Mouse (Mus musculus): ENCODE results near the gene Ackr2. TPM values are rescaled to one million over a fixed set of nuclear protein-coding genes. Genes with fewer than 3 reads are reported as not detected.

Gene Ackr2
- total RNA-seq, 2 experiments from 2014 or later = 2.4 to 2.5 TPM

DNA sequence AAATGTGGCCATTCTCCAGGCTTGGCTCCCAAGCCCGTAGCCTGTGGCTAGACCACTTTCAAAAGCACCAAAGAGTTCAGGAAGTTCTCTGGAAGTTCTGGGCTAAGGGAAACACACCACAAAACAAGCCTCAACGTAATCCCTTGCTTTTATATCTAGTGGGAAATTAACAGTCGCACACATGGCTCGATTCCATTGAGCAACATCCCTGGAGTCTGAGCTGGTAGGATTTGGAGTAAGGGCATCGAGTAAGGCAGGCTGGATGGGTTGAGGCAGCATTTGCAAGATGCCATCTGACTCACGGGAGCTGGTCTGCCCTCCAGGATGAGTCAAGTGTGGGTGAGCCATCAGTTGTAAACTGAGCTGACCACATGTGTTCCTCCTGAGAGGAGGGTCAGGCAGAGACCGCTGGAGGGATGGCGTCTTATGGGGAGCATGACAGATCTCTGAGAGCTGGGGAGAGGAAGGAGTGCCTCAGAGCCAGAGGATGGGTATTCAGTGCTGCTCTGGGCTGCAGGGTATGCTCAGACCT is 16.1 kb downstream of the Ackr2 start:
- no peak for DNase-seq (ENCODE audit: extremely low spot score in 1 of 2, low spot score in 1 of 2)

GRCm38 (mm10) chr9:121915056-121915455 is 16.9 kb downstream of the Ackr2 start:
- no peak for DNase-seq (ENCODE audit: extremely low spot score in 1 of 2, low spot score in 1 of 2)

DNA sequence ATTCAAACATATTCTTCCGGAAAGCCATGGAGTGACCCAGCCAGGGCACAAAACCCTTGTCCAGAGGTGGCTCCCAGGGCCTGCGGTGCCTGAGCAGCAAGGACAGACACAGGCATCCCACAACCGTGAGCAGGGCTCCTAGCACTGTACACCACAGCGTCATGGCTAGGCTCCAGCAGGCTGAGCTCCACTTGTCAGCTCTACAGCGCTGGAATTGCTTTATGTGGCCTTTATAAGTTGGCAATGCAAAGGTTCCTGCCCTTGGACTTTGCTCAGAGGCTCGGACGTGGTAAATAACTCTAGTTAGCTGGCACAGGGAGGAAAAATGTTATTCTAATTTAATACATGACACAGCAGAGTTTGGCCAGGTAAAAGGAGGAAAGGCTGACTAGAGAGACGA is 17.9 kb downstream of the Ackr2 start, which contains the start of gene Cyp8b1:
TSS of gene Cyp8b1 (minus strand) at position 204 of the 400 bp plus-strand sequence.
- no peak for DNase-seq (ENCODE audit: extremely low spot score in 1 of 2, low spot score in 1 of 2)

DNA sequence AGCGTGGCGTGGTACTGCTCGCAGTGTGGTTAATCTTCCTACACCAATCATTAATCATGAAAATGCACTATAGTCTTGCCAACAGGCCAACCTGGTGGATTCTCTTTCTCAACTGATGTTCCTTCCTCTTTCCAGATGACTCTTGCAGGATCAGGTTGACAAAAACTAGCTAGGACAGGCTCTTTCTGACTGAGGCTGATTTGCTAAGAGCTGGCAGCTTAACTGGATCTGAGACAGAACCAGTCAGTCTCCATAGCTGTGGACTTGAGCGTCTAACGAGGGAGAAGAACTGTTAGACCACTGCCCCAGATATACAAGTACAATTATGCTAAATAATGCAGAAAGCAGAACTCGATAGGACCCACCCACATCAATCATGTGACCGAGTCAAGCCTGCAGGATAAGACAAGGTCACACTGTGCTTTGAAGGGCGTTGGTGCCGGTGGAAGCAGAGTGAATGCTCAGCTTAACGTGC is 20.9 kb downstream of the Ackr2 start:
- DNase-seq (ENCODE audit: extremely low spot score in 1 of 2, low spot score in 1 of 2) = no peak

GRCm38 (mm10) chr9:121923443-121923842 is 25.3 kb downstream of the Ackr2 start:
- no peak for DNase-seq (ENCODE audit: extremely low spot score in 1 of 2, low spot score in 1 of 2)

DNA sequence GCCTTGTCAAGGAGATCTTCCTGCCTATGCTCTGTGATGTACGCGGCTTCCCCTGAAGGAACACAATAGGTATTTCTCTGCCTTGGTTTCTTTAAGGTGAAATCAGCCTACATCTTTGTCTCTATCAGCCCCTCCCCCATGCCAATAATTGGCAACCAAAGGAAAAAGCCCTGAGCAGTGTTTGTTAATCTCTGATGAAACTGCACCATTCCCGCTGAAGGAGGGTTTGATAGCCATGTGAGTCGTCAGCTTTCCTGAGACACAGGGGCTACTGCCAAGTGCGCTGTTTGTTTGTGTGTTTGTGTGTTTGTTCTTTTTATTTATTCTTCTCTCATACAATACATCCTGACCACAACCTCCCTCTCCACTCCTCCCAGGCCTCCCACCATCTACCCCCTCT is 25.8 kb downstream of the Ackr2 start:
- DNase-seq (ENCODE audit: extremely low spot score in 1 of 2, low spot score in 1 of 2) = no peak

GRCm38 (mm10) chr9:121924901-121925560 is 26.9 kb downstream of the Ackr2 start:
- DNase-seq (ENCODE audit: extremely low spot score in 1 of 2, low spot score in 1 of 2) = no peak

GRCm38 (mm10) chr9:121925959-121926358 is 27.8 kb downstream of the Ackr2 start:
- no peak for DNase-seq (ENCODE audit: extremely low spot score in 1 of 2, low spot score in 1 of 2)

- DNase-seq (ENCODE audit: extremely low spot score in 1 of 2, low spot score in 1 of 2) = no peak
Measured at GRCm38 (mm10) chr9:121926634-121927405, 28.7 kb downstream of the Ackr2 start.

DNA sequence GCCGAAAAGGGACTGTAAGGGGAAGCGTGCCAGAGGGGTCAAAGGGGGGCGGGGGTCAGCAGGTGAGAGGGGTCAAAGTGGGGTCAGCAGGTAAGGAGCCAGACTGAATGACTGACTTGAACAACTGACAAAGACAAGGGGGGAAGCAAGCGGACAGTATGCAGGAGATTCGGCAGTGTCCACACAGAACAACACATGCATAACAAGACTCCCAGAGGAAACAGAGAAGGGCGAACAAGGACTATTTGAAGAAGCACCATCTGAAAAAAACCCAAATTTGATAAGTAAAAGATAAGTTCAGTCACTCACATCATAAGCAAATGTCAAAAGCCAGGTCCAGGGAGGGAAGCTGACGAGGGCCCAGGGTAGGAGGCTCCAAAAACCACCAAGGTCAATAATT is 29.6 kb downstream of the Ackr2 start:
- no peak for DNase-seq (ENCODE audit: extremely low spot score in 1 of 2, low spot score in 1 of 2)

- DNase-seq (ENCODE audit: extremely low spot score in 1 of 2, low spot score in 1 of 2) = peak in 1 of 2 experiments; percentile 68
Measured at GRCm38 (mm10) chr9:121928498-121928897, 30.3 kb downstream of the Ackr2 start.

GRCm38 (mm10) chr9:121934856-121935255 is 36.7 kb downstream of the Ackr2 start:
- no peak for DNase-seq (ENCODE audit: extremely low spot score in 1 of 2, low spot score in 1 of 2)

DNA sequence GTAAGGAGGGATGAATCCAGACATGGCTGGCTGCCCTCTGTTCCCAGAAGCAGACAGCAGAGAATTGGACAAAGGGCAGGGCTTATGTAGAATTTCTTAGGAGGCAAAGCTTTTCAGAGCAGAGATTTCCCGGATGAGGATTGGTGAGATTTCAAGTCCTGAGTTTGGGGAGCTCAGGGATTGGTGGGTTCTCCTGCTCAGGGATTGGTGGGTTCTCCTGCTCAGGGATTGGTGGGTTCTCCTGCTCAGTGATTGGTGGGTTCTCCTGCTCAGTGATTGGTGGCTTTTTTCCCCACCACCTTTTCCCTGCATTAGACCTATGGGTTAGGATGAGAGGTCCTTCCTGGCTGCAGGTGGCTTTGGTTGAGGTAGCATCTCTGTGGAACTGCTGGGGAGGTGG is 38.8 kb downstream of the Ackr2 start:
- DNase-seq (ENCODE audit: extremely low spot score in 1 of 2, low spot score in 1 of 2) = no peak

DNA sequence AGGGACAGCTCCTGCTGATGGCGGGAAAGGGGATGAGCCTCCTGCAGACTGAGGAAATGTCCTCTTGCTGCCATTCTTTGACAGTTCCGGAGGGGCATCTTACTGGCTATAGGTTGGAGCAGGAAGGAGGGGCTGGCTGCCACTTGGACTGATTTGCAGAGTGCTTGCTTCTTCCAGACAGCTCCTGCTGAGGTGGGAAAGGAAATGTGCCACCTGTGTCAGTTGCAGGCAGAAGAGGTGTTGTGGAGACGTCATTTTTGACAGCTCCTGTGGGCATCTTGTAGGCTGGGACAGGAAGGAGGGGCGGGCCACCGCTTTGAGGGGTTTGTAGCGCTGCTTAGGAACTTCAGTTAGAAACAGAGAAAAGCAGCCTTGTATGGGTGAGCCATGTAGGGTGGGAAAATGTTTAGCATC is 39.3 kb downstream of the Ackr2 start:
- no peak for DNase-seq (ENCODE audit: extremely low spot score in 1 of 2, low spot score in 1 of 2)

DNA sequence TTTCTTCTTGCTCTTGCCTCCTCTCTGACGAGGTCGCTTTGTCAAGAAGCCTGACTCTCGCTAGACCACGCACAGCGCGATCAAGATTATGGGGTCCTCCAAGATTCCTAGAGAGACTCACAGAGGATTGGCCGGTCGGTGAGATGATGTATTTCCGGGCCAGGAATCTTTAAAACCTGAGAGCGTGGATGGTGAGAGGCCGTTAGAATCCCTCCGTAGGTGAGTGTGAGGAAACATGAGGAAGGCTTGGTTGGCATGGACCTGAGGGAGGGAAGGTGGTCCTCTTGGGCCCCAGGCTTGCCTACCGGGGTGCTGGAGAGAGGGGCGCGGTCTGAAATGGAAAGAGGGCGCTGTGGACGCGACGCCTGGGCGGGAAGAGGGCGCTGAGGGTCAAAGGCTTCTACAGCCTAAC is 39.8 kb downstream of the Ackr2 start:
- DNase-seq (ENCODE audit: extremely low spot score in 1 of 2, low spot score in 1 of 2) = no peak

- DNase-seq (ENCODE audit: extremely low spot score in 1 of 2, low spot score in 1 of 2) = no peak
Measured at GRCm38 (mm10) chr9:121943005-121943404, 44.9 kb downstream of the Ackr2 start.

GRCm38 (mm10) chr9:121943628-121944027 is 45.5 kb downstream of the Ackr2 start:
- no peak for DNase-seq (ENCODE audit: extremely low spot score in 1 of 2, low spot score in 1 of 2)

DNA sequence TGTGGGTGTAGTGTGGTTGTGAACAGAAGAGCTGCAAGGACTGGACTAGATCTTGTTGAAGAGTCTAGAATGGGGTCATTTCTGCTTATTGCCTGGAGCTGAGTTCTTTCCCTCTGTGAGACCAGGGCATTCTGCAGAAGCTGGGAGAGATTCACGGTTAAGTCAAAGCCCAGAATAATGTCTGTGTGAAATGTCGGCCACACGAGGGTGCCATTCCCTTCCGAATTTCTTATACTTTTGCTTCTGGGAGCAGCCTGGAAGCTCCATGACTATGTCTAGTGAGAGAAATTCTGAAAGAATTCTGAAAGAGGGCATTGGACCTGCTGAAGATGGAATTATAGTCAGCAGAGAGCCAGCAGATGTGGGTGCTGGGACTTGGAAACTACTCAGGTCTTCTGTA is 49.6 kb downstream of the Ackr2 start:
- peak; percentile 46 to 79 for DNase-seq (ENCODE audit: extremely low spot score in 1 of 2, low spot score in 1 of 2)

DNA sequence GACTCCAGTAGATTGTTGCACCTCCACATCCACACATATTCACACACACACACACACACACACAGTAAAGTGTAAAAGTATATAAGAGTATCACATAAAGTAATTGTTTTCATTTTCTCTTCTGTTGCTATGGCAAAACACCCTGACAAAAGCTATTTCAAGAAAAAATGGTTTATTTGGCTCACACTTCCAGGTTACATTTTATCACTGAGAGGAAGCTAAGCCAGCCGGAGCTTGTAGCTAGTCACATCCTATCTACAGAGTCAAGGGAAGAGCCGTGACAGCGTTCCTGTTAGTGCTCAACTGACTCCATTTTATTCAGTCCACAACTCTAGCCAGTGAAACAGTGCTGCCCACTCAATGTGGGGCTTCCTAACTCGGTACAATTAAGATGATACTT is 50.3 kb downstream of the Ackr2 start:
- no peak for DNase-seq (ENCODE audit: extremely low spot score in 1 of 2, low spot score in 1 of 2)

DNA sequence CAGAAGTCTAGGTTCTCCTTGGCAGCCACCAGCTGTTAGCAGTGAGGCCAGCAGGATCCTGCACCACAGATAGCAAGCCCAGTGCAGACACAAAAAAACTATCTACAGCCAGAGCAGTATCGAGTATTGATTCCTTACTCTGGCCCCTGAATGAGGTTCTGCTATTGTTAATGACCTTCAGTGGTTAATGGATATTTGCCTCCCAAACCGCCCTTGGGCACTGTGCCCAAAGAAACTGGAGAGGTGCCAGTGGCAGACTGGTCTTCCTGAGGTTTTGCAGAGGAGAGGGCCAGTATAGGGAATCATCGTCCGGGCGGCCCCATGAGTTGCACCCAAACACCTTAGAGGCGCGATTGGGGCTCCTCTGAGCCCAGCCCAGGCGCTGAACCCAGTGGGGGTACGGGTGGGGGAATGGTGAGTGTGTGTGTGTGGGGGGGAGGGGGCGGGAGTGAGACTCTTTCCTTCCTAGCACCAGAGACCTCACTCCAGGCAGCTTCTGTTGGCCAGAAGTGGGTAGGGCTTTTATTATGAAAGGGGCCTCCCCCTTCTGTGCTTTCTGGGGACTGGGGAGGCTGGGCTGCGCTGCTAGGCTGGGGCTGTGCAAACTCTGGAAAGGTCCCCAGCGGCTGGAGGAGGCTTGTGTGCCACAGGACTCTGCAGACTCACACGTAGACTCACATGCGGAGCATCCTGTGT is 52.4 kb downstream of the Ackr2 start, which contains the start of gene Fam198a:
TSS of gene Fam198a (plus strand) at position 571 of the 696 bp plus-strand sequence.
- DNase-seq (ENCODE audit: extremely low spot score in 1 of 2, low spot score in 1 of 2) = peak in 1 of 2 experiments; percentile 59

DNA sequence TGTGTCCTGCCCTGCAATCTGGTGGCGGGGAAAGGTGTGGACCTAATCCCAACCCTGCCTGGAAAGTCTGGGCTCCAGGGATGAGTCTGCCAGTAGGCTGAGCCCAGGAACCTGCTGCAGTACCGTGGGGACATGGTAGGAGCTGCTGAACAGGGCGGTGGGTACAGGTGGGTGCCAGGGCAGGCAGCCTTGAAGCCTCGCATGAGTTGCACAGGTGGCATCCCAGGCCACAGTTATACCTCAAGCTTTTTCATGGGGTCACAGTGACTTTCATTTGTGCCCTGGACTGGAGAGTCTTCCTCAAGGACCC is 52.9 kb downstream of the Ackr2 start:
- DNase-seq (ENCODE audit: extremely low spot score in 1 of 2, low spot score in 1 of 2) = no peak

All from layer of hippocampus, postnatal 25 days (tissue).